Mouse (Mus musculus) G1E (cell line): ENCODE measurements around the gene Cacnb3. TPM values are rescaled to one million over a fixed set of nuclear protein-coding genes. Genes with fewer than 3 reads are reported as not detected.

ENCODE experiments used
- ATAC-seq: 2 replicates; pipeline ENCODE4 v1.8.0; 2016; ENCODE audit warnings: mild to moderate bottlenecking; ENCODE audit not compliant: insufficient number of reproducible peaks, poor library complexity, low FRiP score, severe bottlenecking; ENCODE audit errors: extremely low read depth
- DNase-seq: peaks from one replicate; pipeline ENCODE4 v3.0.0; 2012; ENCODE audit warnings: low spot score
- H3K27me3 ChIP-seq: 2 replicates; pipeline ENCODE4 v1.6.1; 2012; ENCODE audit warnings: mild to moderate bottlenecking, low read length, inconsistent platforms; ENCODE audit not compliant: insufficient read depth
- H3K36me3 ChIP-seq: replicated peaks from 2 replicates; pipeline ENCODE3; 2012; ENCODE audit warnings: mild to moderate bottlenecking, inconsistent platforms
- H3K4me1 ChIP-seq: 2 replicates; pipeline ENCODE4 v1.6.1; 2012; ENCODE audit warnings: low read depth, low read length, inconsistent platforms, mixed read lengths; ENCODE audit not compliant: insufficient read depth
- H3K4me3 ChIP-seq: 2 replicates; pipeline ENCODE4 v1.5.1; 2012; ENCODE audit warnings: low read depth, mild to moderate bottlenecking, inconsistent platforms, low read length, moderate library complexity, mixed read lengths
- H3K9me3 ChIP-seq: replicated peaks from 2 replicates; pipeline ENCODE4 v1.6.1; 2012; ENCODE audit warnings: inconsistent platforms
- CTCF ChIP-seq: IDR thresholded peaks from 2 replicates; pipeline ENCODE4 v1.5.1; 2012; ENCODE audit warnings: low read depth, low read length, inconsistent platforms, mixed read lengths
- GATA1 ChIP-seq: IDR thresholded peaks from 2 replicates; pipeline ENCODE4 v1.6.1; 2012; ENCODE audit warnings: borderline replicate concordance, low read length, inconsistent platforms, mixed read lengths
- GATA2 ChIP-seq: IDR thresholded peaks from 2 replicates; pipeline ENCODE4 v1.6.1; 2012; ENCODE audit warnings: low read depth, low read length, inconsistent platforms, borderline replicate concordance
- POLR2AphosphoS5 ChIP-seq: IDR thresholded peaks from 2 replicates; pipeline ENCODE4 v1.6.1; 2012; ENCODE audit warnings: low read depth, low read length, inconsistent platforms; ENCODE audit not compliant: insufficient replicate concordance
- TAL1 ChIP-seq: conservative IDR thresholded peaks from 2 replicates; pipeline ENCODE4 v1.6.1; 2012; ENCODE audit warnings: low read depth, low read length, inconsistent platforms, mixed read lengths
- polyA plus RNA-seq: library from polyadenylated mRNA; stranded (reverse); fragments of >175 nt; gene quantifications from 2 replicates; pipeline ENCODE4 v1.2.3, GENCODE M21; 2012
- total RNA-seq, 2 experiments: library from RNA; stranded (forward) in 1 of 2; stranded (reverse) in 1 of 2; fragments of 200-1000 nt in 1 of 2; fragments of >200 nt in 1 of 2; fragmentation: Nextera tagmentation in 1 of 2; gene quantifications; 2 replicates each; pipeline ENCODE4 v1.2.3; 2014 to 2017

Cacnb3 gene
- total and polyA plus RNA-seq, 3 experiments: 0.22 TPM; not detected in 1

- DNase-seq (no peak), ATAC-seq (no peak)
- no peaks in the 10 kb centered on the region for H3K36me3 ChIP-seq
- H3K4me1 ChIP-seq: peaks cover 3% of the 10 kb centered on the region; the same call in 1 of the 2 replicates
- peaks cover 38% of the 10 kb centered on the region for H3K27me3 ChIP-seq
- no peak overlapping the region for H3K4me3 ChIP-seq
- H3K9me3 ChIP-seq: peaks cover 5% of the 10 kb centered on the region
- TF ChIP-seq TAL1: no peak
- no peak for TF ChIP-seq GATA1
- TF ChIP-seq GATA2: no peak
Observed at GRCm38 (mm10) chr15:98614971-98615370, 15.7 kb upstream of the Cacnb3 start.

- no peak overlapping the region for H3K4me3 ChIP-seq
- no peaks in the 10 kb centered on the region for H3K36me3 ChIP-seq
- H3K9me3 ChIP-seq: peaks cover 5% of the 10 kb centered on the region
- ATAC-seq: no peak
- no peak for DNase-seq
- TF ChIP-seq GATA1 (no peak), TAL1 (no peak), CTCF (no peak), GATA2 (no peak), POLR2AphosphoS5 (no peak)
- H3K27me3 ChIP-seq: peaks cover 39% of the 10 kb centered on the region
- H3K4me1 ChIP-seq: peaks cover 3% of the 10 kb centered on the region; the same call in 1 of the 2 replicates
Observed at GRCm38 (mm10) chr15:98615751-98616150, 14.9 kb upstream of the Cacnb3 start.

- Histone ChIP-seq H3K36me3 (no peaks in the 10 kb centered on the region), H3K4me1 (peaks cover 3% of the 10 kb centered on the region; the same call in 1 of the 2 replicates), H3K4me3 (no peak overlapping the region), H3K27me3 (peaks cover 42% of the 10 kb centered on the region), H3K9me3 (peaks cover 5% of the 10 kb centered on the region)
- no peak for ATAC-seq
- DNase-seq: no peak
- TF ChIP-seq GATA2: no peak
- no peak for TF ChIP-seq POLR2AphosphoS5
- no peak for TF ChIP-seq CTCF
- TF ChIP-seq GATA1: no peak
- TF ChIP-seq TAL1: no peak
Observed at GRCm38 (mm10) chr15:98616362-98617175, 14.1 kb upstream of the Cacnb3 start.

DNA sequence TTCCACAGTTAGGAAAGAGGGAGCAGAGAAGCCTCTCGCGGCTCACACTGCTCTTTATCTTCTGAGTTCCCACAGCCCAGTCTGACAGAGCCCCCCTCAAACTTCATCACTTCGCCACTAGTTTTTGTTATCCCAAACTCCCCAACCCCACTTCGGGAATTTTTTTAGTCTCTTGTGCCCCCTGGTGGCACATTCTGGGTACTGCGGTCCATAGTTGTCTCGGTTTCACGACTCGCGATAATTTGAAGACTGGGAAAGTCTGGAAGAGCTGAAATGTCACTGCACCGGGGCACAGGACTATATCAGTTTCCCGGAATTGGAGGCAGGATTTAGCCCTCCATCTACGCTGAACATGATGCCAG lies 13.5 kb upstream of the Cacnb3 start:
- no peak for ATAC-seq
- Histone ChIP-seq H3K36me3 (no peaks in the 10 kb centered on the region), H3K9me3 (peaks cover 4% of the 10 kb centered on the region), H3K4me1 (peaks cover 3% of the 10 kb centered on the region; the same call in 1 of the 2 replicates), H3K4me3 (no peak overlapping the region), H3K27me3 (peaks cover 45% of the 10 kb centered on the region)
- peak; percentile 43 for DNase-seq
- TF ChIP-seq CTCF (peak; percentile 64), GATA1 (no peak)

- Histone ChIP-seq H3K27me3 (peaks cover 64% of the 10 kb centered on the region), H3K4me3 (no peak overlapping the region), H3K4me1 (peaks cover 6% of the 10 kb centered on the region; the same call in 1 of the 2 replicates), H3K9me3 (no peaks in the 10 kb centered on the region), H3K36me3 (no peaks in the 10 kb centered on the region)
- TF ChIP-seq GATA1: no peak
- TF ChIP-seq TAL1: no peak
- no peak for TF ChIP-seq POLR2AphosphoS5
- no peak for TF ChIP-seq GATA2
- TF ChIP-seq CTCF: no peak
- ATAC-seq (no peak), DNase-seq (no peak)
Observed at GRCm38 (mm10) chr15:98622199-98622598, 8.4 kb upstream of the Cacnb3 start.

- 0 out of 2 replicates have a peak, but pooled peaks cover 3% of the 10 kb centered on the region for H3K4me1 ChIP-seq
- DNase-seq (no peak), ATAC-seq (no peak)
- no peak overlapping the region for H3K4me3 ChIP-seq
- no peaks in the 10 kb centered on the region for H3K36me3 ChIP-seq
- TF ChIP-seq GATA2 (no peak), POLR2AphosphoS5 (no peak), GATA1 (no peak), TAL1 (no peak), CTCF (no peak)
- no peaks in the 10 kb centered on the region for H3K9me3 ChIP-seq
- peaks cover 62% of the 10 kb centered on the region for H3K27me3 ChIP-seq
Observed at GRCm38 (mm10) chr15:98622721-98623120, 7.9 kb upstream of the Cacnb3 start.

- no peak for DNase-seq
- ATAC-seq: no peak
- TF ChIP-seq POLR2AphosphoS5: no peak
- TF ChIP-seq GATA2: no peak
- TF ChIP-seq TAL1: no peak
- TF ChIP-seq GATA1: no peak
- no peak for TF ChIP-seq CTCF
- H3K27me3 ChIP-seq: peaks cover 60% of the 10 kb centered on the region
- H3K4me1 ChIP-seq: 0 out of 2 replicates have a peak, but pooled peaks cover 3% of the 10 kb centered on the region
- H3K9me3 ChIP-seq: no peaks in the 10 kb centered on the region
- no peaks in the 10 kb centered on the region for H3K36me3 ChIP-seq
- no peak overlapping the region for H3K4me3 ChIP-seq
Observed at GRCm38 (mm10) chr15:98623361-98623821, 7.2 kb upstream of the Cacnb3 start.
